Mouse (Mus musculus): Measurements from ENCODE around the gene Rita1.

Rita1 gene

GRCm38 (mm10) chr5:120612442-120612821 is at the start of gene Rita1, which contains the start of gene Ddx54:
Gene Rita1 (minus strand): TSS chr5:120612589.
Gene Ddx54 (plus strand): TSS chr5:120612739.
- peak; percentile 96 for DNase-seq (ENCODE audit: low read depth, low spot score)

- DNase-seq (ENCODE audit: low read depth, low spot score): no peak
These were observed 48.4 kb upstream of the Rita1 start for GRCm38 (mm10) chr5:120660816-120661215.

- DNase-seq (ENCODE audit: low read depth, low spot score): peak; percentile 31
These were observed 43.9 kb upstream of the Rita1 start for GRCm38 (mm10) chr5:120656281-120656751.

- no peak for DNase-seq (ENCODE audit: low read depth, low spot score)
These were observed 41.5 kb upstream of the Rita1 start for GRCm38 (mm10) chr5:120653873-120654272.

- no peak for DNase-seq (ENCODE audit: low read depth, low spot score)
These were observed 40.7 kb upstream of the Rita1 start for GRCm38 (mm10) chr5:120652915-120653701.

- no peak for DNase-seq (ENCODE audit: low read depth, low spot score)
These were observed 38.8 kb upstream of the Rita1 start for GRCm38 (mm10) chr5:120651230-120651629.

GRCm38 (mm10) chr5:120649938-120650337 is 37.5 kb upstream of the Rita1 start:
- DNase-seq (ENCODE audit: low read depth, low spot score): no peak

GRCm38 (mm10) chr5:120649374-120649933 is 37.1 kb upstream of the Rita1 start:
- DNase-seq (ENCODE audit: low read depth, low spot score): no peak

GRCm38 (mm10) chr5:120648569-120649373 is 36.4 kb upstream of the Rita1 start, which contains the start of gene Rasal1:
Gene Rasal1 (plus strand): TSS chr5:120648812.
- DNase-seq (ENCODE audit: low read depth, low spot score): no peak

GRCm38 (mm10) chr5:120647814-120648491 is 35.6 kb upstream of the Rita1 start:
- DNase-seq (ENCODE audit: low read depth, low spot score): no peak

- no peak for DNase-seq (ENCODE audit: low read depth, low spot score)
These were observed 35.0 kb upstream of the Rita1 start for GRCm38 (mm10) chr5:120647361-120647760.

- no peak for DNase-seq (ENCODE audit: low read depth, low spot score)
These were observed 33.5 kb upstream of the Rita1 start for GRCm38 (mm10) chr5:120645851-120646250.

GRCm38 (mm10) chr5:120644227-120644626 is 31.8 kb upstream of the Rita1 start:
- DNase-seq (ENCODE audit: low read depth, low spot score): peak; percentile 40

GRCm38 (mm10) chr5:120643365-120644085 is 31.1 kb upstream of the Rita1 start:
- no peak for DNase-seq (ENCODE audit: low read depth, low spot score)

GRCm38 (mm10) chr5:120640094-120640493 is 27.7 kb upstream of the Rita1 start:
- no peak for DNase-seq (ENCODE audit: low read depth, low spot score)

GRCm38 (mm10) chr5:120635633-120636032 is 23.2 kb upstream of the Rita1 start:
- no peak for DNase-seq (ENCODE audit: low read depth, low spot score)

GRCm38 (mm10) chr5:120634860-120635259 is 22.5 kb upstream of the Rita1 start:
- DNase-seq (ENCODE audit: low read depth, low spot score): no peak

- DNase-seq (ENCODE audit: low read depth, low spot score): no peak
These were observed 21.7 kb upstream of the Rita1 start, which contains the start of gene Cfap73 for GRCm38 (mm10) chr5:120634131-120634530. Gene Cfap73 (minus strand): TSS chr5:120634235.

GRCm38 (mm10) chr5:120631892-120632291 is 19.5 kb upstream of the Rita1 start:
- no peak for DNase-seq (ENCODE audit: low read depth, low spot score)

- DNase-seq (ENCODE audit: low read depth, low spot score): no peak
These were observed 18.7 kb upstream of the Rita1 start for GRCm38 (mm10) chr5:120631128-120631527.

GRCm38 (mm10) chr5:120628624-120629023 is 16.2 kb upstream of the Rita1 start:
- peak; percentile 35 for DNase-seq (ENCODE audit: low read depth, low spot score)
